Mouse (Mus musculus): Measurements from ENCODE around the gene Gm5741. TPM values are rescaled to one million over a fixed set of nuclear protein-coding genes. Genes with fewer than 3 reads are reported as not detected.
"Not testable (repeated sequence)": the region's sequence is repeated elsewhere in the genome, so short reads cannot be mapped to it uniquely, and the experiment has no call there.

Gene Gm5741
- total RNA-seq (2021), result not detected
- long read RNA-seq, experiment 1, result 0 reads
- long read RNA-seq, experiment 2, partial matches to known transcripts, result 0 of 1 reads
- long read RNA-seq, experiment 2, other reads (novel, unspliced or antisense), result 1 of 1 reads

DNA sequence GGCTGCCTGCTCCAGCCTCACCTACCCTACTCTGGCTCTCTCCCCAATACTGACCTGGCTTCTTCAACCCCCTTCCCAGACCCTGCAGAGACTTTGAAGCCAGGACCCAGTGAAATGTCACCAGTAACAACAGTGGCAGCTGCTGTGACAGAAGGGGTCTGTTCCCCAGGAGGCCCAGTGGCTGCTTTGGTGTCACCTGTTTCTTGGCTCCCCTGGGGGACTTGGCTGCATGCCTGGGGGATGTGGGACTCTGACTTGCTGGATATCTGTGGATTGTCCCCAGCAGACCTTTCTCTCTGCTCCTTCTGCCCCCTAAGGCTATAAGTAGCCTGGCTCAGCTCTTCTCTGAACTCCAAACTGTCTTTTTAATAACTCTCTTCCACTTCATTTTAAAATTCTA lies at the start of gene Gm5741:
Gm5741 (minus strand) TSS at position 1 of the 400 bp plus-strand sequence.
- intact Hi-C loops (cut with DNase I), result no loop called here
- no peak for DNase-seq (ENCODE audit: low spot score in 2 of 2)

GRCm38 (mm10) chr8:85116984-85117383 lies 49.2 kb upstream of the Gm5741 start:
- intact Hi-C loops (cut with DNase I), result no loop called here
- no peak for DNase-seq (ENCODE audit: low spot score in 2 of 2)

- DNase-seq (ENCODE audit: low spot score in 2 of 2), result no peak
- intact Hi-C loops (cut with DNase I), result no loop called here
Measured at GRCm38 (mm10) chr8:85115501-85115900, 47.7 kb upstream of the Gm5741 start.

- intact Hi-C loops (cut with DNase I), result no loop called here
- no peak for DNase-seq (ENCODE audit: low spot score in 2 of 2)
Measured at GRCm38 (mm10) chr8:85113241-85113640, 45.5 kb upstream of the Gm5741 start.

GRCm38 (mm10) chr8:85100076-85100665 lies 32.4 kb upstream of the Gm5741 start:
- no peak for DNase-seq (ENCODE audit: low spot score in 2 of 2)
- intact Hi-C loops (cut with DNase I), result no loop called here

DNA sequence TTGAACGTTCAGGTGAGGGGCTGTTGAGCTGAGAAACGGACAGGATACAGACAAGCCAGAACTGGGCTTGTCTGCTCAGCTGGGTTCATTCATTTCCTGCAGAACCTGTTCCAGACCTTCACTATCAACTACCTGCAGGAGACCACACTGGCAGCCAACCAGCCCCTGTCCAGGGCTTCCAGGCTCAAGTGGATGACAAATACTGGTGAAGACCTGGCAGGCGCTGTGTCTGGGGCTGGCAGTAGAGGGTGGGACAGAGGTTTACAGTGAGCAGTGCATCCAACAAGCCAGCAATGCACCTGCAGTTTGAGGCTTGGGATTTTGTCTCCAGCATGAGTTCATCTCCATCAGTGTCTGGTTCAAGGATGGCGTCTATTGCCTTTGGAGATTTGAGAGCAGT lies 29.1 kb upstream of the Gm5741 start:
- intact Hi-C loops (cut with DNase I), result no loop called here
- no peak for DNase-seq (ENCODE audit: low spot score in 2 of 2)

DNA sequence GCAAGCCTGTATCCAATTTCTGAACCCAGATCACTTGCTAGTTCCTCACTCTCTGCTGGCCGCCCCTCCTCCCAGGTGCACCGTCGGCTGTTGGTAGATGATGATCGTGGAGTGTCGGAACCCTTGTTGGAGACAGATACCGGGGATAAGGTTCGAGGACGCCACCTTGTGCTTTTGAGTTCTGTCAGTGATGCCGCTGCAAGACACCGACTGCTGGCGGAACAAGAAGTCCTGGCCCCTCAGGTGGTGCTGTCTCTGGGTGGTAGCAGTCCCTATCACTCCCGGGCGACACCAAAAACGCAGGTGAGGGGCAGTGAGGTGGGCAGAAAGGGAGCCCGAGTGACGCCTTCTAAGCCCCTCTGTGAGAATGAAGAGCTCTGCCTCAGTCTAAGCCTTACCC lies 28.4 kb upstream of the Gm5741 start:
- no peak for DNase-seq (ENCODE audit: low spot score in 2 of 2)
- intact Hi-C loops (cut with DNase I), result no loop called here

- DNase-seq (ENCODE audit: low spot score in 2 of 2), result no peak
- intact Hi-C loops (cut with DNase I), result no loop called here
Measured at GRCm38 (mm10) chr8:85095566-85095965, 27.8 kb upstream of the Gm5741 start.

- no peak for DNase-seq (ENCODE audit: low spot score in 2 of 2)
- intact Hi-C loops (cut with DNase I), result no loop called here
Measured at GRCm38 (mm10) chr8:85095051-85095450, 27.3 kb upstream of the Gm5741 start.

- no peak for DNase-seq (ENCODE audit: low spot score in 2 of 2)
- intact Hi-C loops (cut with DNase I), result no loop called here
Measured at GRCm38 (mm10) chr8:85091526-85092090, 23.8 kb upstream of the Gm5741 start.

GRCm38 (mm10) chr8:85090856-85091255 lies 23.1 kb upstream of the Gm5741 start:
- no peak for DNase-seq (ENCODE audit: low spot score in 2 of 2)
- intact Hi-C loops (cut with DNase I), result no loop called here

GRCm38 (mm10) chr8:85088771-85089170 lies 21.0 kb upstream of the Gm5741 start:
- no peak for DNase-seq (ENCODE audit: low spot score in 2 of 2)
- intact Hi-C loops (cut with DNase I), result loop anchor here (10.0 kb wide), 1 partner anchor 206 kb away; the partner anchor contains the start of genes Orc6 and Vps35

DNA sequence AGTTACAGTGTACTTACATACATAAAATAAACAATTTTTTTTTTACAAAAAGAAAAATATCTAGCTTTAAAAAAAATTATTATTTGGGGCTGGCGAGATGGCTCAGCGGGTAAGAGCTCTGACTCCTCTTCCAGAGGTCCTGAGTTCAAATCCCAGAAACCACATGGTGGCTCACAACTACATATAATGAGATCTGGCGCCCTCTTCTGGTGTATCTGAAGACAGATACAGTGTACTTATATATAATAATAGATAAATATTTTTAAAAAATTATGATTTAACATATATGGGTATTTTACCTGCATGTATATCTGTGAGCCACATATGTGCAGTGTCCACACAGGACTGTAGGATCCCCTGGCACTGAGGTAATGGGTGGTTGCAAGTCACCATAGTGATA lies 18.5 kb upstream of the Gm5741 start:
- intact Hi-C loops (cut with DNase I), result loop anchor here (10.0 kb wide), 1 partner anchor 209 kb away; the partner anchor contains the start of genes Orc6 and Vps35
- DNase-seq (ENCODE audit: low spot score in 2 of 2), result no peak

DNA sequence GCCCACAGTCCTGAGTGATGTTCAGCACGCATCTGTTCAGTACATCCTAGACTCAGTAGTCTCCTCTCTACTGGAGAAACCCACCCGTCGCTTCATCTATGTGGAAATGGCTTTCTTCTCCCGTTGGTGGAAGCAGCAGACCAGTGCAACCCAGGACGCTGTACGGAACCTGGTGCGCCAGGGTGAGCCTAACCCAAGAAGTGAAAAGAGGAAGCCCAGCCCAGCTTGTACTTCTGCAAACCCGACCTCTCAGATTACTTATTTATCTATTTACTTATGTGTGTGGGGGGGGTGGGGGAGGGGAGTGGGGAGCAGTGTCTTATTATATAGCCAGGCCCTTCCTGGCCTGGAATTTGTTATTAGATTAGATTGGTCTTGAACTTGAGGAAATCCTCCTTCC lies 16.9 kb upstream of the Gm5741 start:
- intact Hi-C loops (cut with DNase I), result loop anchor here (10.0 kb wide), 1 partner anchor 210 kb away; the partner anchor contains the start of genes Orc6 and Vps35
- no peak for DNase-seq (ENCODE audit: low spot score in 2 of 2)

DNA sequence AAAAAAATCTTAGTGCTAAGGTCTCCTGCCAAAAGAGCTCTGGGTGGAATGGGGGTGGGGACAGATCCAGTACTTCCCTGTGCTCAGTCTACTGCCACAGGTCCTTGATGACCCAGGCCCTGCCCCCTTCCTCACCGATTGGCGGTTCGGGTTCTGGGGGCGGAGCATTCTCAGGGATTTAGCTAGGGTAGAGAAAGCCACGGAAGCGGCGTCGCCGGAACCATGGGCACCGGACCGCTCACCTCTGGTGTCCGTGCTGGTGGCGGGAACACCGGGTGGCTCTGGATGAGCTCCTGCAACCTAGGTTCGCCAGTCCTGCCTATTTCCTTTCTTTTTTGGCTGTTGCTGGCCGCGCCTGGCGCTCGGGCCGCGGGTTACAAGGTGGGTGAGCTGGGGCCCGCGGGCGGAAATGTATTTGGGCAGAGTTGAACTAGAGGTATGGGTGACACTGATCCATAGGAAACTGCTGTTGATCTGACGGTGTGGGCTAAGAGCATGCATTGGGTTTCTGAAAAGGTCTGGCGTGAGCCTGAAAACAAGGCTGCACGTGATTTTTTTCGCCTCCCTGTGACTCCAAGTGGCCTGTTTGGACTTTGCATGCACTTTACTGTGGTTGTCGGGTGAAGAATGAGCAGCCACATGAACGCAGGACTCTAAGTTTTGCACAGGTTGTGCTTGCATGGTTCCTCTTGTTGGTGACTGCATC lies 15.5 kb upstream of the Gm5741 start, which contains the start of gene Man2b1:
Man2b1 (plus strand) TSS at position 163 of the 706 bp plus-strand sequence.
- DNase-seq (ENCODE audit: low spot score in 2 of 2), result peak; percentile 89 to 93
- intact Hi-C loops (cut with DNase I), result loop anchor here (2.0 to 10.0 kb wide), 2 partner anchors 88 to 212 kb away; partner anchors contain the start of genes Orc6 and Vps35

DNA sequence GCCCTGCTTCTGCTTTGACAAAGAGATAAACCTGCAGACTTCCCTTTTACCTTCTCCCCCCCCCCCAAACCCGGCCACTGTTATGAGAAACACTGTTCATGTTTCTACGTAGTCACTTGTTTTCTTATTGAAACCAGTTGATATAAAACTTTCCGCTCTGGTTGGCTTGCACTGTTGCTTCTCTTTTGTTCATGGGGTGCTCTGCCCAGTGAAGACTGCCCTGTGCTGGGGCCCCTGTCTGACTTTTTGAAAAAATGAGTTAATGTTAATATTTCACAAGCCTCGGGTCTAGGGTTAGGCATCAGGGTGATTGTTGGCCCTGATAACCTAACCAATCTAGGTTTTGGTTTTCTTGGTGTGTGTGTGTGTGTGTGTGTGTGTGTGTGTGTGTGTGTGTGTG lies 14.4 kb upstream of the Gm5741 start:
- not testable (repeated sequence) for DNase-seq (ENCODE audit: low spot score in 2 of 2)
- intact Hi-C loops (cut with DNase I), result loop anchor here (2.0 to 10.0 kb wide), 2 partner anchors 89 to 213 kb away; partner anchors contain the start of genes Orc6 and Vps35

DNA sequence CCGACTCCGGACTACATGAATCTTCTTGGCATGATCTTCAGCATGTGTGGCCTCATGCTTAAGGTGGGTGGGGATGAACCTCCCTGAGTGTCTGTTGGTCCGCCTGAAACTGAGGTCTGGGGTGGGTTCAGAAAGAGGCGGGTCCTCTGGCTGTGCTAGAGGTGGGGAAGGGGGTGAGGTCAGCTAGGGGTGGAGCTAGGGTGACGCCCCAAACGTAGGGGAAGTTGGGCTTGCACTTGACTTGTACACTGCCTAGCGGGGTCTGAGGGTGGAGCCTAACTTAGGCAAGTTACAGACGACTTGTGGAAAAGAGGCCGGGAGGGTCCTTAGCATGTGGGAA lies 13.4 kb upstream of the Gm5741 start, which contains the start of gene Wdr83:
Wdr83 (minus strand) TSS at position 91 of the 340 bp plus-strand sequence.
- DNase-seq (ENCODE audit: low spot score in 2 of 2), result no peak
- intact Hi-C loops (cut with DNase I), result loop anchor here (10.0 kb wide), 1 partner anchor 214 kb away; the partner anchor contains the start of genes Orc6 and Vps35

- intact Hi-C loops (cut with DNase I), result loop anchor here (10.0 kb wide), 1 partner anchor 214 kb away; the partner anchor contains the start of genes Orc6 and Vps35
- peak in 1 of 2 experiments; percentile 59 for DNase-seq (ENCODE audit: low spot score in 2 of 2)
Measured at GRCm38 (mm10) chr8:85080532-85081215, 12.9 kb upstream of the Gm5741 start, which contains the start of gene Wdr83os. Wdr83os (plus strand) TSS chr8:85080740.

DNA sequence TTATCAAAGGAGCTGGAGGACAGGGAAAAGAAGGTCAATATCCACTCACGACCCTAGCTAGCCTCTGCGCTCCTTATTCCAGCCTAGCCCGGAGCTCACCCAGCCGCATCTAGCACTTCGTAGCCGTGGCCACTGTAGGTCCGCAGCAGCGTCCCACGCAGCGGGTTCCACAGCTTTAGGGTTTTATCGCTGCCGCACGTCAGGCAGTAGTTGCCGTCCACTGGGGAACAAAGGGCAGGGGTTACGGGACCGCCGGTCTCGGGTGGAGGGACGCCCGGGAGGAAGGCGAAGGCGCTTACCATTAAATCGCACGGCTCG lies 12.4 kb upstream of the Gm5741 start:
- no peak for DNase-seq (ENCODE audit: low spot score in 2 of 2)
- intact Hi-C loops (cut with DNase I), result loop anchor here (10.0 kb wide), 1 partner anchor 215 kb away; the partner anchor contains the start of genes Orc6 and Vps35
